Mouse (Mus musculus) right cerebral cortex, postnatal 14 days (tissue): ENCODE measurements at regions not wholly inside any gene's neighbourhood (a gene's known extent, or its start where the extent isn't known, plus 50 kb on each side); places are given as distances from the start of the nearest gene placed in this dataset.
"Not testable (repeated sequence)": the region's sequence is repeated elsewhere in the genome, so short reads cannot be mapped to it uniquely, and the experiment has no call there.

ENCODE experiments used
- DNase-seq: peaks from one replicate; pipeline ENCODE4 v3.0.0; 2022

DNA sequence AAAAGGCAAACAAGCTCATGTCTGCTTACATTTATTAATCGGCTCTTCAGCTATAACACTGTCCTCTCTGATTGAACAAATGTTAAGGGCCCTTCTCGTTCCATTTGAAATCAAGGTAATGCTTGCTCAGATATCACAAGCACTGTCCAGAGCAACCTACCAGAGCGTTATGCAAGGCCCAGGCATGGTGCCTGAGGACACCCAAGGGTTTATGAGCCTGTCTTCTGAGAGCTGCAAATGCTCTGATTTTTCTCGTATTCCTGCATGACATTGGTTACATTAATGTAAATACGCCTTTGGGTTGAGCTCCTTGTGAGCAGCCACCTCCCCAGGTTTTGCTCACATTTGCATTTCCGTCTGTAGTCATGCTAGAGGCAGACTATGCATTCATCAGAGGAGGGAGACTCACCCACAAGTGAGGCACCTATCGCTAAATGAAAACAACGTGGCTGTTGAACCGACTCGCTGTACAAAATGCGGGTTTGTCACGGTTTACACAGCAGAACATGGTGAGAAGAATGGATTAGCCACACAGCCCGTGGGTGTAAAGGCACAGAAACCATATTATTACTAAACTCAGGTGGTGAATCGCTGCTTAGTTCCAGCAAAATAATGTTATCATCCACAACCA lies 152.7 kb upstream of the Ipo5 start:
- DNase-seq, result no peak

DNA sequence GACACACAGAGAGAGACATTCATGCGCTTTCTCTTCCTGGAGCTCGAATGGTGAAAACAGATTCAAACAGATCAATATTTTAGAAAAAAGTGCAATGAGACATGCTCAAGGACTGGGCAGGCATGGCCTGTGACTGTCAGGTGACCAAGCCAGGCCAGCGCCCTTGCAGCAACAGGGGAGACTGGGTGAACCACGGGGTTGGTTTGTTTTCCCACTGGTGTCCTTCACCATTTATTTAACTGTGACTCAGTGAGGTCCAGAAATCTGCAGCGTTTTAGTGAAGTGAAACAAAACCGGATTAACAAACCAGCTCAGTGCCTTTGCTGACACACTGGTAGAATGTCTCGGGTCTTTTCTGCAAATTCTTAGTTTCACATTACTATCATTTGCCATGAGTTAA lies 148.9 kb upstream of the Ipo5 start:
- DNase-seq, result no peak

DNA sequence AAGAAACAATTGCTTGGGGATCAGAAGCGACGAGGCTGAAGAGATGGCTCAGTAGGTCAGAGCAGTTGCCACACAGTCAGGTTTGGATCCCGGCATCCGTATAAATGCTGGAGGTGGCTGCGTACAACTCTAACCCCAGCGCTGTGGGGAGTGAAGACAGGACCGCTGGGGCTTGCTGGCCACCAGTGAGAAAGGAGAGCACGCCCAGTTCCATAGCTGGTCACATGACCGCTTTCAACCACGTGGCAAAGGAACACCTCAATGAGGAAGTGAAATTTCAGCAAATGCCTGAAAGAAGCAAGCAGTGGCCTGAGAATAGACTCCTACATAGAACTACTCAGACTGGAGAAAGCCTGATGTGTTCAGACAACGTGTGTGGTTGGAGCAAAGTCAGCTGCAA lies 148.3 kb upstream of the Ipo5 start:
- DNase-seq, result no peak

DNA sequence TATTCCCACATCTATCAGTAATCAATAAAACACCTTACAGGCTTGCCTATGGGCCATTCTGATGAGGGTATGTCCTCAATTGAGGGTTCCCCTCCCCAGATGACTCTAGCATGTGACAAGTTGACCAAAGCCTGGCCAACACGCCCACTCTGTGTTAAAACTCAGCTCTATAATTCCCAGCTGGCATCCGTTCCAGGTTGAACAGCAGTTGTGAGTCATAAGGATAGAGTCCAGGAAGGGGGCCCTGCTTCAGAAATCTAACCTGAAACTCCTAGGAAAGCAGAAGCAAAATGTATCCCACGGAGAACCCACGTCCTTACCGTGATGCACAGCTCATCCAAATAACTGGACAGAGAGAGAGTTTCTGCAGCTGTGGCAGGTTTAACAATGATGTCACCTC lies 147.2 kb upstream of the Ipo5 start:
- DNase-seq, result no peak

DNA sequence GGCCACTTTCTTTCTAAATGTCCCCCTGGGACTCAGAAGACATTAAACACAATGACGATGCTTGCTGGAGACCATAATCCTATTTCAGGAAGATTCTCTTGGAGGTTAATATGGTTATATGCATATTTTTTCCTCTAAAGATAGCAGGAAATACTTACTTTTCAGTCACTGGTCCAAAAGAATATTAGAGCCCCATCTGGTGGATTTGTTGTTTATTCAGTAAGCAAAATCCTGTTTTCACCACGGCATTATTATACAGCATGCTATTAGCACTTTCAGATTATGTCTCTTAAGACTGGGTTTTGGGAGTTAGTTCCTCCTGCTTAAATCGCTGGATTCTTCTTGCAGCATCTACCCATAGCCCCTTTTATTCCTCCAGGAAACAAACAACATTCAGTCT lies 146.6 kb upstream of the Ipo5 start:
- DNase-seq, result no peak

DNA sequence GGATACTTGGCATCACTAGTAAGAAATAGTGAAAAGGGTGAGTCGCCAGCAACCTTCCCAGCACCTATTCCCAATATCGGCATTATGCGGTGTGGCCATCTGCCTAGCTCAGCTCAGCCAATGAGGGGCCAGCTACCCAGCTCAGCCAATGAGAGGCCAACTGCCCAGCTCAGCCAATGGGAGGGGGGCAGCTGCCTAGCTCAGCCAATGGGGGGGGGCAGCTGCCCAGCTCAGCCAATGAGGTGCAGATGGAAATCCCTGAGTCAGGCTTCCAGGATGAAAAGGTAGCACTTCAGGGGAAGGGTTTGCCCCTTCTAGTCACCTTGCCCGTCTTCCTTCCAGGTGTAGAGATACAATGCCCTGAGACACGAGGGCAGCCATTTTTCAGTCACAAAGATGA lies 144.6 kb upstream of the Ipo5 start:
- DNase-seq, result no peak

DNA sequence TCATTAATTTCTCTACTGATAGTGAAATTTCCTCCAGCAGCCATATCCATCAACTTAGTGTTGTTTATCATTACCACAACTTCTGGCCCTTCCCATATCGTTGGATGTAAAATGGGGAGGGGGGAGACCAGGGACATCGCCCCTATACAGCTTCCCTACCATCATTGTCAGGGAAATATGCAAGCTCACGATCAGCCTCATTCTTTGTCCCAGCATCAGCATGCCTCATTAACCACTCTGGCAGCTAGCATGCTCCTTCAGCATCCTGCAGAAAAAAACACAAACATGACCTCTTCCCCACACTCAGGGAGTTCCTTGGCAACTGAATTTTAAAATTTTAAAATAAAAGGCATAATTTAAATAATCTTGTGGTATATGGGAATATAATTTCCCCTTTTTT lies 140.4 kb upstream of the Ipo5 start:
- no peak for DNase-seq

DNA sequence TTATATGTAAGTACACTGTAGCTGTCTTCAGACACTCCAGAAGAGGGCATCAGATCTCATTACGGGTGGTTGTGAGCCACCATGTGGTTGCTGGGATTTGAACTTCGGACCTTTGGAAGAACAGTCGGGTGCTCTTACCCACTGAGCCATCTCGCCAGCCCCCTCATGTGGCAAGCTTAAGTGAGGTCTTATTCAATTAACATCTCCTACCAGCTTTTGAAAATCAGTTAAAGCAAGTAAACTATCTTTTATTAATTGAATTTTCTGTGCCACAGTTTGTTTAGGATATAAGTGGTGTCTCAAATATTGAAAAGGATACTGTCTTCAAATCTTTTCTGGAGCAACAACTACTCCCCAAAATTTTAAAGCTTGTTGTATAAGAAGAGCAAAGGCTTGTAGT lies 138.0 kb upstream of the Ipo5 start:
- DNase-seq, result not testable (repeated sequence)

DNA sequence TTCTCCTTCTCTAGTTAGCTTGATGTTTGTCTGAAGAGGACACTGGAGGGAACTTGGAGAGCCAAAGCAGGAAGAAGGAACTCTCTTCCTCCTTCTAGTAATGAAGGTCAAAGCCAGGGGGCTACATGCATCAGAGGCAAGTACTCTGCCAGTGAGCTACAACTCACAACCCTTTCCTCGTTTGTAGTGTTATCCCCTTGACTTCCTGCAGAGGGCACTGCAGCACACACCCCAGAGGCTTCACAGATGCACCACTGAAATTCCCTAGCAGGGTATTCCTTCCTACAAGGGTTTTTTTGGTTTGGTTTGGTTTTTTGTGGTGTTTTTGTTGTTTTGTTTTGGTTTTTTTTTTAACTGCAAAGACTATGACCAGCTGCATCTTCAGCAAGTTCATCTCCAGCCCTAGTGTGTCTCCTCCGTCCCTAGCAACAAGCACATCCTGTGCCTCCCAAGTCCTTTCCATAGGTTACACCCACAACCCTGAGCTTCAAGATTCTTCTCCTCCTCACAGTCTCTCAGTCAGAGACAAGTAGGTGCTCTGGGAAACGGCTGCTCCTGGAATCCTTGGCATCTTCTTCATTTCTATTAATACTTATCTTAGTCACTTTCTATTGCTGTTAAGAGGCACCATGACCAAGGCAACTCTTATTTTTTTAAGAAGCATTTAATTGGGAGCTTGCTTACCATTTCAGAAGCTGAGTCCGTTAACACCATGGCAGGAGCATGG lies 119.0 kb upstream of the Ipo5 start:
- no peak for DNase-seq

DNA sequence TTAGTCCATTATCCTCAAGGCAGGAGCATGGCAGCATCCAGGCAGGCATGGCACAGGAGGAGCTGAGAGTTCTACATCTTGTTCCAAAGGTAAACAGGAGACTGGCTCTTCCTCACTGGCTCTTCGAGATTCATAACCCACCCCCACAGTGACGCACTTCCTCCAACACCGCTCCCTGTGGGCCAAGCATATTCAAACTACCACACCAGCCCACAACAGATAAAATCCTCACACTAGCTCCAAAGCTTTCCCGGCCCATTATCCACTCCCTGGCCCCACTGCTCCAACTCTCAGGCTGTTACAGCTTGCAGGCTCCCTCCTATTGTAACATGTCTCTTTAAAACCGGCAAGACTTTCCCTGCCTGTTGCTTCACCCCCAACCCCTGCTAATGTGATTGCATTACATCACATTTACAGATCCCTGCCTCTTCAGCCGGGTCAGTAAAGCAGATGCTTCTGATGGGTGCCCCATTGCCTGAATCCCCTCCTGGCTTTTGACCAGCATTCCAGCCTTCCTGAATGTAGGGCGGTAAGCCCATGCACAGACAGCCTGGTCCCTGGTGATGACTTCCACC lies 113.0 kb upstream of the Ipo5 start:
- DNase-seq, result no peak

DNA sequence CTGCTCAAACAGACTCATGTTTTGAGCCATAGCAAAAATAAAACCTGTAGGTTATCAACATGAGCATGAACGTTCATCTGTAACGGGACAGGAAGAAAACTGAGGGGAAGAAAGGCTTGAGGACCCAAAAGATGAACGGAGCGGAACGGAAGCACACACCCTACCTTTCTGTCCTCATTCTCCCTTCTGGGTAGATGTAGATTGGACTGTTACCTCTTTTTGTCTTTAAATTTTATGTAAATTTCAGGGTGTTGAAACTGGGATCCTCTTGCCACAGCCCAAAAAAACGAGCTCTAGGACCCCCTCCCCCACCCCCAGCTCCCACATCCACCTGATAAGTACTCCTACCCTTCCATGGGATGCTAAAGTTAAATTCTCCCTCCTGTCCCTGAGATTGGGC lies 107.8 kb upstream of the Ipo5 start:
- no peak for DNase-seq

DNA sequence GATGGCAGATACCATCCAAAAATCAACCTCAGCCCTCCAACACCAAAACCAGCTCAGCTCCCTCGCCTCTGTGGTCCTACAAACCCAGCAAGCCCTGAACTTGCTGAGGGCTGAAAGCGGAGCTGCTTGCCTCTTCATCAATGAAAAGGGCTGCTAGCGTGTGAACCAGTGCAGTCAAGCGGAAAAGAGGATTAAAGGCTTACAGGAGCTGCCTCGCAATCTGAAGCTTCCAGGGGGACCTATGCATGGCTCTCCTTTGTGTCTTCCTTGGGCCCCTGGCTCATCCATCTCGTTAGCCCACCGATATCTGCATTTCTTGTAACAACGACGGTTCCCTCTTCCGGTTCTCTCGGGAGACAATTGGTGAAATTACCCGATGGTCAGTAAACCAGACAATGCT lies 107.3 kb upstream of the Ipo5 start:
- no peak for DNase-seq

DNA sequence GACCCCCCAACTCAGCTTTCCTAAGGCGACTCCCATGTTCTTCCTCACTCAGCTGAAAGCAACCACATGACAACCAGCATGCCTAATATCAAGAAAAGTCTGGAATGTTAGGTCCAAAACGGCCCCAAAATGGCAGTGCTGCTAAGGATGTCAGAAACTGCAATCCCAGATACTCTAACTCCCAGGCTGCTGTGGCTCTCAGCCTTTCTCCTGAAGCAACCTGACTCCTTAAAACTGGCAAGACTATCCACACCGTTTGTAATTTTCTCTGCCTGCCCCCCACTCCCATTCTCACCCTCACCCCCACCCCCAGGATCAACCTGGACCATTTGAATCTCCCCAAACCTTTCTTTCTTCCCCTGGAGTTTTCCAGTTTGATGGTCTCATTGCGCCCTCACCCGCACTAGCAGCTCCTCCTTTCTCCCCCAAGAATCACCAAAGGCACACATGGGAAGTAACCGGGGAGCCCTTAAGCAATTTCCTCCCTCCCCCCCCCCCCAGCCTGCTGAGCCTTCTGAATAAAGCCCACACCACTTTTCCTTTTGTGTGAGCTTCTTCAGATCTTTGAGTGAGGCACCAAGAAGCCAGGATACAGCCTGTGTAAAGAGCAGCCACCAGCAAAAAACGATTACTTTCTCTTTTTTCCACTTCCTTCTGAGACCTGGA lies 106.7 kb upstream of the Ipo5 start:
- no peak for DNase-seq

DNA sequence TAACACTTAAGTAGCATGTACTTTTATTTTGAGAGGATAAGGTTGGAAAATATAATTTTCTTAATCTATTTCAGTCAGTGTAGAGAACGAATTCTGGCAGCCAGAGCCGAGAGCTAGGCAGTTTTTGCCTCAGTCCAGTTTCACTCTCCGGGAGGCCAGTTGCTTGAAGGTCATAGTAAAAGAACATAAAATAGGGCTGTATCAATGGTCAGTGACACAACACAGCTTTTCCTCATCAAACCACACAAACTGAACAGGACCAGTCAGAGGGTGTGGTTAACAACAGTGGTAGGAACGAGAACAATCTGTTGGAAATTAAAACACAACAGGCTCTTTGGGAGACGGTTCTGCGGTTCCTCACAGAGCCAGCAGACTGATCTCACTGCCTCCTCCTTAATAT lies 105.9 kb upstream of the Ipo5 start:
- no peak for DNase-seq

DNA sequence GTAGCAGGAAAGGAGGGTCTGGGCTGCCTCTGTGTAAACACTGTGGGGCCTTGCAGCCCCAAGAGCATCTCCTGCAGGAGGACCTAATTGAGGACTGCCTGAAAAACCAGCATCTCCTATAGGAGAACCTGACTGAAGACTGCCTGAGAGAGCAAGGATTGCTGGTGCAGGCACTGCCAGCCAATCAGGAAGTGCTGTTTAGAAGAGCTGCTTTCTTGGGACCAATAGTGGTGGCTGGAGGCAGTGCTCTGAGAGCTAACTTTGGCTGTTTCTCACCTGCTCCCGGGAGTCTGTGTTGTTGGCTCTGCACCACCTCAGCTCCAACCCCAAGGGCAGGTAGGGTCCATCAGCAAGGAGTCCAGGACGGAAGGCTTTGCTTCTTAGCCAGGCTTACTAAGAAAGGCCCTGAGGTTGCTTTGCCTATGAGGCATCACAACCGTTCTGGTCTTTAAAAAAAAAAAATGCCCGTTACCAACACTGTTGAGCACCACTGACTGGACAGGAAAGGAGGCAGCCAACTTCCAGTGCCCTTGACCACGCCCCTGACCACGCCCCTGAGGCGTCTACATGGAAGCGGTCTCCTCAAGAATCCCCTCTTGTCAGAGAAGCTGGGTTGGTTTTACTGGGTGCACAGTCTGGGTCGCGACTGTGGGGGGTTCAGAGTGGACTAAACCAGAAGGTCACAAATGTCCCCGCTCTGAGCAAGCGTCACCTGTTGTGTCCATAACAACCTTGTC lies 105.0 kb upstream of the Ipo5 start:
- DNase-seq, result not testable (repeated sequence)

DNA sequence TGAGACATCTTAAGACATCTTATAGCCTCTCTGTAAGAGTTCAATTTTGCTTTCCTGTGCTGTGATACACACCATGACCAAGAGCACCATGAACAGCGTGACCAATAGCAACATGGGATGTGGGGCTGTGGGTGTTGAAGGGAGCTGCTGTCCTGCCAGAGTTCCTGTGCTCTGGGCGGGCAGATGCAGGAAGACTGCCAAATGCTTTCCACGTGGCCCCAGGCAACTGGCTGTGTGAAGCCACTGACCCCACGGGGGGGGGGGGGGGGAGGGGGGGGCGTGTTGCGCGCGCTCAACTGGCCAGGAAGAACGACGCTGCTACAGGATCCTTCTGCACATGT lies 104.5 kb upstream of the Ipo5 start:
- no peak for DNase-seq

DNA sequence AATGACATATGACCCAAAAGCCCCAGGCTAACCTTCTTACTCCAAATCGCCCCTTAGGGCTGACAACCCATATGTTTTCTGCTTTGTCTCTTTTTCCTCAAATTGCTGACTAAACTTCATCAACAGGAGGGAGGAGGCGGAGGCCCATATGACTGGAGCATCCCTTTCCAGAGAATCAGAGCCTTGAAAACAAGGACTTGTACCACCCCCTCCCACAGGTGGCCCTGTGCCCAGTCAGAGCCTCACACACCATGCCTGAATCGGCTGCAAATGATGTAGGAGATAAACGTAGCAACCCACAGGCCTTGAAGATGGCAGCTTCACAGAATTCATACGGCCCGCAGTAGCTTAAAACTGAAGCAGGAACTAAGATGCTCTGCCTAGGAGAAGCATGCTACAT lies 101.7 kb upstream of the Ipo5 start:
- DNase-seq, result peak; percentile 61

DNA sequence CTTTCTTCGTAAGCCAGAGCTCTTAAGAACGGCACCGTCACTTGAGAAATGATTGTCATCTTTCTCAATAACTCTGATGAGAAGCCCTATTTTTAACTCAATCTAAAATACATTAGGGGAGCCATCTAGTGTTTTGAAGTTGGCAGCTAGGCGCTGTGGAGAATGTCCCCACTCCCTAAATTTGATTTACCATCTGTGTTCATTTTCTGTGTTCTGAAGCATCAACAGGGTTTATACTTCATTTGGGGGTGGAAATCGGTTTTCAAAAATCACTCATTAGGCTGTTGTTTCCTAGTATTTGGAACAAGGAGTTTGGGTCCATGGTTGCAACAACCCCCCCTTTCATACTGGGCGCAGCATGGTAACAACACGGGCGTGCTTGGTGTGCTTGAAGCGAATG lies 97.1 kb upstream of the Ipo5 start:
- no peak for DNase-seq

DNA sequence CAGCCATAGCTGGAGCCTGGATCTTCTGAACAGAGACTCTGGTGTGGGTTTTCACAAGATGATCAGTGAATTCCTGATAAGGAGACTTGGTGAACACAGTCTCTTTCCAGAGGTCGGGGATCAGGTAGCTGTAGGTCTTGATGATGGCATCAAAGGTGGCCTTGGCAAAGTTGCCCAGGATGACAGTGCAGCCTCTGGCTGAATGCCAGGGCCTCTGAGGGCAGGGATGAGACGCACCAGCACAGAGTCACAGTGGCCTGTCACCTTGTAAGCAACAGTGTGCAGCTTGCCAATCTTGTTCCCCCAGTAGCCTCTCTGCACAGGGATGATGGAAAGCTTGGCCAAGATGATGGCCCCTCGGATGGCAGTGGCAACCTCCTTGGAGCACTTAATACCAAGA lies 95.9 kb upstream of the Ipo5 start:
- not testable (repeated sequence) for DNase-seq

DNA sequence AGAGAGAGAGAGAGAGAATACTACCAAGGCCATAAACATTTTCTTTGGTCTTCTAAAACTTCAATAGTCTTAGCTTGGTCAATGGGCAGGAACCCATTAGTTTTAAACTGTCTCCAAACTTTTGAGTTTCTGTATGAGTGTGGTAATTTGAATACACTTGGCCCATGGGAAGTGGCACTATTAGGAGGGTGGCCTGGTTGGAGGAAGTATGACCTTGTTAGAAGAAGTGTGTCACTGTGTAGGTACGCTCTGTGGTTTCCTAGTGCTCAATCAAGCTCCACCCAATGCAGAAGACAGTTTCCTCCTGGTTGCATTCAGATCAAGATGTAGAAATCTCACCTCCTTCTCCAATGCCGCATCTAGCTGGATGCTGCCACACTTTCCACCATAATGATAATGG lies 94.5 kb upstream of the Ipo5 start:
- no peak for DNase-seq

DNA sequence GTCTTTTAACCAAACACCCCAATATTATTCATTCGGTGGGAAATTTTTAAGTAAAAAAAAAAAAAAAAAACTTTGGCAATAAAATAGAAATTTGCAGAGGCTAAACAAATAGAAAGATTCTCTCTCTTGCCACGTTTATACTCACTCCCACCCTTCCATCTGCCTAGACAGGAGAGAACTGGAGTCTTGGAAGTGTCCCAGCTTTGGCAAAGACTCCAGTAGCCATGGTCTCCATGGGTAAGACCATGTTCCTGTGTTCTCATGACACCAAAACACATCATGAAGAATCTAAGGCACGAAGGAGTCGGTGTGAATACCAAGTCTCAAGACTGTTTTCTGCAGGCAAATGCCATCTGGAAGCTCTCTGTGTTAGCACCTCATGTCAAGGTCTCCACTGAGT lies 84.8 kb upstream of the Ipo5 start:
- no peak for DNase-seq

DNA sequence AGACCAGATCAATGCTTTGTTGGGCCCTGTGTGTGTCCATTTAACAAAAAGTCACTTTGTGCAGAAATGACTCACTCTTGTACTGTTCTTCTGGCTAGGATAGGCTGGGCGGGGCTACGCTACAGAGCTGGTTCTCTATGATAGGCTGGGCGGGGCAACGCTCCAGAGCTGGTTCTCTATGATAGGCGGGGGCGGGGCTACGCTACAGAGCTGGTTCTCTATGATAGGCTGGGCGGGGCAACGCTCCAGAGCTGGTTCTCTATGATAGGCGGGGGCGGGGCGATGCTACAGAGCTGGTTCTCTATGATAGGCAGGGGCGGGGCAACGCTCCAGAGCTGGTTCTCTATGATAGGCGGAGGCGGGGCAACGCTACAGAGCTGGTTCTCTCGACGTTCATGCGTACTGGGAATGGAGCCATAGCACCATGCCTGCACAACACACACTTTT lies 80.6 kb upstream of the Ipo5 start:
- not testable (repeated sequence) for DNase-seq

DNA sequence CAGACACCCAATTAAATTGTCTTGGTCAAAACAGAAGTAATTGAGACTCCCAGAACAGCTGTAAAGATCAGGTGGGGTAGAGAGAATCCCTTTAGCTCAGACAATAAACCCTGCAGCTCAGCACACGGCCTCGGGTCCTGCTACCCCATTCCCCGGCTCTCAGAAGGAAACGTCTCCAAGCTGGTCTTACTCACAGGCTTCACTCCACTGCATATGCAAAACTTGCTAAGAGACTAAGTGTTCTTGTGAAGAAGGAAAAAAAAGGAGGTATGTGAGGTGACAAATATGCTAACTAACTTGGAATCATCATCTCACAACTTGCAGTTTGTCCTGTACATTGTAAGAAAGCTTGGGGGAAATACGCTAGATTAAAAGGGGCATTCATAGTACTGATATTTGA lies 79.6 kb upstream of the Ipo5 start:
- no peak for DNase-seq
